Mouse (Mus musculus) WW6 (cell line): ENCODE results near the gene Tcf7l1.
A peak's percentile ranks its signal among the peaks of the same experiment; 100 is the strongest.

ENCODE experiments used
- DNase-seq: peaks from one replicate; pipeline ENCODE4 v3.0.0-alpha.2; 2013; ENCODE audit warnings: low read depth, low spot score

Gene Tcf7l1

GRCm38 (mm10) chr6:72663000-72663399, 126.1 kb downstream of the Tcf7l1 start:
- no peak for DNase-seq

GRCm38 (mm10) chr6:72660391-72660720, 128.7 kb downstream of the Tcf7l1 start:
- DNase-seq: no peak

GRCm38 (mm10) chr6:72659717-72660390, 129.2 kb downstream of the Tcf7l1 start:
- DNase-seq: no peak

GRCm38 (mm10) chr6:72658006-72658405, 131.0 kb downstream of the Tcf7l1 start:
- DNase-seq: no peak

- no peak for DNase-seq
Measured at GRCm38 (mm10) chr6:72656053-72656442, 133.0 kb downstream of the Tcf7l1 start.

- no peak for DNase-seq
Measured at GRCm38 (mm10) chr6:72655309-72656052, 133.6 kb downstream of the Tcf7l1 start.

GRCm38 (mm10) chr6:72654355-72654754, 134.7 kb downstream of the Tcf7l1 start:
- no peak for DNase-seq

- no peak for DNase-seq
Measured at GRCm38 (mm10) chr6:72653419-72653818, 135.6 kb downstream of the Tcf7l1 start.

GRCm38 (mm10) chr6:72650338-72650851, 138.7 kb downstream of the Tcf7l1 start:
- no peak for DNase-seq

- DNase-seq: no peak
Measured at GRCm38 (mm10) chr6:72648002-72648595, 141.0 kb downstream of the Tcf7l1 start.

- DNase-seq: peak; percentile 59
Measured at GRCm38 (mm10) chr6:72647383-72647820, 141.7 kb downstream of the Tcf7l1 start.

GRCm38 (mm10) chr6:72645364-72645763, 143.7 kb downstream of the Tcf7l1 start:
- no peak for DNase-seq

GRCm38 (mm10) chr6:72644576-72644975, 144.5 kb downstream of the Tcf7l1 start:
- DNase-seq: no peak

- DNase-seq: no peak
Measured at GRCm38 (mm10) chr6:72641218-72641954, 147.7 kb downstream of the Tcf7l1 start.

GRCm38 (mm10) chr6:72636940-72637339, 152.1 kb downstream of the Tcf7l1 start:
- no peak for DNase-seq

GRCm38 (mm10) chr6:72635760-72636431, 153.2 kb downstream of the Tcf7l1 start:
- DNase-seq: no peak

- no peak for DNase-seq
Measured at GRCm38 (mm10) chr6:72634311-72634710, 154.7 kb downstream of the Tcf7l1 start.

GRCm38 (mm10) chr6:72631700-72632099, 157.4 kb downstream of the Tcf7l1 start:
- DNase-seq: no peak

- no peak for DNase-seq
Measured at GRCm38 (mm10) chr6:72630961-72631360, 158.1 kb downstream of the Tcf7l1 start.

GRCm38 (mm10) chr6:72630370-72630769, 158.7 kb downstream of the Tcf7l1 start:
- DNase-seq: no peak

- DNase-seq: no peak
Measured at GRCm38 (mm10) chr6:72627276-72627675, 161.8 kb downstream of the Tcf7l1 start.
